Mouse (Mus musculus): ENCODE data around the gene Cd164l2. TPM values are rescaled to one million over a fixed set of nuclear protein-coding genes. Genes with fewer than 3 reads are reported as not detected.
A peak's percentile ranks its signal among the peaks of the same experiment; 100 is the strongest.

The Cd164l2 gene
- total RNA-seq, 2 experiments from 2014 or later = 7.3 to 7.7 TPM

- no peak for TF ChIP-seq CTCF (IDR thresholded peaks at IDR 0.05)
- DNase-seq (ENCODE audit: extremely low spot score in 1 of 2, low spot score in 2 of 2) = no peak
- intact Hi-C loops (cut with DNase I) = no loop called here
- Histone ChIP-seq H3K4me3 (no peak overlapping the region), H3K27ac (no peak overlapping the region)
Measured at GRCm38 (mm10) chr4:133229582-133229981, 17.7 kb downstream of the Cd164l2 start.

- intact Hi-C loops (cut with DNase I) = loop anchor here (1.0 to 10.0 kb wide), 2 partner anchors 64 to 221 kb away; no protein-coding TSS in a partner anchor
- Histone ChIP-seq H3K27ac (no peak overlapping the region), H3K4me3 (no peak overlapping the region)
- TF ChIP-seq CTCF (IDR thresholded peaks at IDR 0.05) = peak; percentile 73
- DNase-seq (ENCODE audit: extremely low spot score in 1 of 2, low spot score in 2 of 2) = no peak
Measured at GRCm38 (mm10) chr4:133233285-133233976, 21.5 kb downstream of the Cd164l2 start.

- intact Hi-C loops (cut with DNase I) = loop anchor here (10.0 kb wide), 1 partner anchor 220 kb away; no protein-coding TSS in a partner anchor
- no peak for TF ChIP-seq CTCF (IDR thresholded peaks at IDR 0.05)
- no peak for DNase-seq (ENCODE audit: extremely low spot score in 1 of 2, low spot score in 2 of 2)
- Histone ChIP-seq H3K27ac (no peak overlapping the region), H3K4me3 (no peak overlapping the region)
Measured at GRCm38 (mm10) chr4:133234771-133235170, 22.8 kb downstream of the Cd164l2 start.

- no peak for DNase-seq (ENCODE audit: extremely low spot score in 1 of 2, low spot score in 2 of 2)
- H3K4me3 ChIP-seq = no peak overlapping the region
- intact Hi-C loops (cut with DNase I) = loop anchor here (10.0 kb wide), 1 partner anchor 219 kb away; no protein-coding TSS in a partner anchor
- TF ChIP-seq CTCF (IDR thresholded peaks at IDR 0.05) = no peak; the same call in 1 of the 2 replicates
- no peak overlapping the region for H3K27ac ChIP-seq
Measured at GRCm38 (mm10) chr4:133235415-133235814, 23.5 kb downstream of the Cd164l2 start.

GRCm38 (mm10) chr4:133237911-133238310 lies 26.0 kb downstream of the Cd164l2 start:
- no peak for TF ChIP-seq CTCF (IDR thresholded peaks at IDR 0.05)
- intact Hi-C loops (cut with DNase I) = loop anchor here (10.0 kb wide), 1 partner anchor 217 kb away; no protein-coding TSS in a partner anchor
- no peak for DNase-seq (ENCODE audit: extremely low spot score in 1 of 2, low spot score in 2 of 2)
- no peak overlapping the region for H3K4me3 ChIP-seq
- H3K27ac ChIP-seq = no peak overlapping the region

GRCm38 (mm10) chr4:133240490-133240921 lies 28.6 kb downstream of the Cd164l2 start, which contains the start of gene Map3k6:
TSS of gene Map3k6 (plus strand) at chr4:133240818.
- Histone ChIP-seq H3K4me3 (peak within 1 kb of the TSS; percentile 63), H3K27ac (peak within 1 kb of the TSS; percentile 91)
- DNase-seq (ENCODE audit: extremely low spot score in 1 of 2, low spot score in 2 of 2) = peak in 1 of 2 experiments; percentile 32
- TF ChIP-seq CTCF (IDR thresholded peaks at IDR 0.05) = no peak
- intact Hi-C loops (cut with DNase I) = no loop called here

GRCm38 (mm10) chr4:133240934-133241908 lies 29.3 kb downstream of the Cd164l2 start:
- intact Hi-C loops (cut with DNase I) = no loop called here
- peak; percentile 85 to 88 for DNase-seq (ENCODE audit: extremely low spot score in 1 of 2, low spot score in 2 of 2)
- Histone ChIP-seq H3K4me3 (peak overlapping the region; percentile 63), H3K27ac (peak overlapping the region; percentile 91)
- peak; percentile 33 for TF ChIP-seq CTCF (IDR thresholded peaks at IDR 0.05)

- DNase-seq (ENCODE audit: extremely low spot score in 1 of 2, low spot score in 2 of 2) = no peak
- intact Hi-C loops (cut with DNase I) = no loop called here
- no peak for TF ChIP-seq CTCF (IDR thresholded peaks at IDR 0.05)
- Histone ChIP-seq H3K27ac (no peak overlapping the region), H3K4me3 (peak overlapping the region; percentile 63)
Measured at GRCm38 (mm10) chr4:133241910-133242309, 30.0 kb downstream of the Cd164l2 start.

- no peak overlapping the region for H3K4me3 ChIP-seq
- no peak for DNase-seq (ENCODE audit: extremely low spot score in 1 of 2, low spot score in 2 of 2)
- no peak overlapping the region for H3K27ac ChIP-seq
- TF ChIP-seq CTCF (IDR thresholded peaks at IDR 0.05) = no peak
- intact Hi-C loops (cut with DNase I) = no loop called here
Measured at GRCm38 (mm10) chr4:133242710-133243109, 30.8 kb downstream of the Cd164l2 start.

GRCm38 (mm10) chr4:133243538-133243937 lies 31.6 kb downstream of the Cd164l2 start:
- Histone ChIP-seq H3K27ac (no peak overlapping the region), H3K4me3 (no peak overlapping the region)
- no peak for TF ChIP-seq CTCF (IDR thresholded peaks at IDR 0.05)
- intact Hi-C loops (cut with DNase I) = no loop called here
- no peak for DNase-seq (ENCODE audit: extremely low spot score in 1 of 2, low spot score in 2 of 2)

- H3K27ac ChIP-seq = no peak overlapping the region
- no peak overlapping the region for H3K4me3 ChIP-seq
- intact Hi-C loops (cut with DNase I) = no loop called here
- no peak for DNase-seq (ENCODE audit: extremely low spot score in 1 of 2, low spot score in 2 of 2)
- TF ChIP-seq CTCF (IDR thresholded peaks at IDR 0.05) = no peak
Measured at GRCm38 (mm10) chr4:133244289-133244688, 32.4 kb downstream of the Cd164l2 start.

- no peak overlapping the region for H3K27ac ChIP-seq
- TF ChIP-seq CTCF (IDR thresholded peaks at IDR 0.05) = no peak
- no peak for DNase-seq (ENCODE audit: extremely low spot score in 1 of 2, low spot score in 2 of 2)
Measured at GRCm38 (mm10) chr4:133247072-133247471, 35.1 kb downstream of the Cd164l2 start.

More at GRCm38 (mm10) chr4:133247072-133247471, 35.1 kb downstream of the Cd164l2 start:
- intact Hi-C loops (cut with DNase I) = no loop called here
- H3K4me3 ChIP-seq = no peak overlapping the region

All from left cerebral cortex, adult 2 months (tissue).